Mouse (Mus musculus): Measurements from ENCODE around the gene Lysmd1. TPM values are rescaled to one million over a fixed set of nuclear protein-coding genes. Genes with fewer than 3 reads are reported as not detected.

The Lysmd1 gene
- polyA plus RNA-seq, 1 experiment from 2014 or later, result 9.1 TPM

- H3K4me3 ChIP-seq, result no peak overlapping the region
- WGBS, result 87% methylated on average over 6 of the region's 6 CpGs
- H3K9ac ChIP-seq, result no peak overlapping the region
- H3K27ac ChIP-seq (ENCODE audit: poor library complexity, severe bottlenecking), result no peak overlapping the region
- no peaks in the 10 kb centered on the region for H3K4me1 ChIP-seq (replicated peaks)
- no peak for ATAC-seq (ENCODE audit: insufficient number of reproducible peaks, low FRiP score)
- H3K4me2 ChIP-seq, result no peak overlapping the region
- H3K27me3 ChIP-seq (replicated peaks), result no peaks in the 10 kb centered on the region
- no peaks in the 10 kb centered on the region for H3K9me3 ChIP-seq (replicated peaks)
- H3K36me3 ChIP-seq, result peaks cover 77% of the 10 kb centered on the region
Observed at GRCm38 (mm10) chr3:95186888-95187287, 53.0 kb downstream of the Lysmd1 start.

Small RNAs within 50 kb of the gene (microRNA-seq; reads per million reads assigned to microRNA genes)
- not detected for gene Mir8099-1

Other genes with a start within 250 kb of the Lysmd1 start
- 232 and 235 TPM in 2 replicates for gene Psmb4, start 247.1 kb upstream of the Lysmd1 start, polyA plus RNA-seq (2016; fragmentation: Nextera tagmentation; extraction: Ambion mirVana)
- 42.3 and 43.9 TPM in 2 replicates for gene Selenbp1, start 201.0 kb upstream of the Lysmd1 start, polyA plus RNA-seq (2016; fragmentation: Nextera tagmentation; extraction: Ambion mirVana)
- gene Rfx5, start 180.0 kb upstream of the Lysmd1 start, polyA plus RNA-seq (2016; fragmentation: Nextera tagmentation; extraction: Ambion mirVana), result 8.7 and 9.5 TPM in 2 replicates
- gene Pi4kb, start 159.4 kb upstream of the Lysmd1 start, polyA plus RNA-seq (2016; fragmentation: Nextera tagmentation; extraction: Ambion mirVana), result 18.0 and 20.3 TPM in 2 replicates
- gene Zfp687, start 118.6 kb upstream of the Lysmd1 start, polyA plus RNA-seq (2016; fragmentation: Nextera tagmentation; extraction: Ambion mirVana), result 23.2 and 25.6 TPM in 2 replicates
- 199 and 214 TPM in 2 replicates for gene Psmd4, start 91.5 kb upstream of the Lysmd1 start, polyA plus RNA-seq (2016; fragmentation: Nextera tagmentation; extraction: Ambion mirVana)
- 18.2 and 18.5 TPM in 2 replicates for gene Pip5k1a, start 27.2 kb upstream of the Lysmd1 start, polyA plus RNA-seq (2016; fragmentation: Nextera tagmentation; extraction: Ambion mirVana)
- gene Vps72, start 23.1 kb upstream of the Lysmd1 start, polyA plus RNA-seq (2016; fragmentation: Nextera tagmentation; extraction: Ambion mirVana), result 96.7 and 103 TPM in 2 replicates
- gene Tmod4, start 9.6 kb upstream of the Lysmd1 start, polyA plus RNA-seq (2016; fragmentation: Nextera tagmentation; extraction: Ambion mirVana), result 0.59 and 0.69 TPM in 2 replicates
- 48.6 and 52.7 TPM in 2 replicates for gene Scnm1, start 77 bp upstream of the Lysmd1 start, polyA plus RNA-seq (2016; fragmentation: Nextera tagmentation; extraction: Ambion mirVana)
- 0.62 and 0.91 TPM in 2 replicates for gene Tnfaip8l2, start 8.3 kb downstream of the Lysmd1 start, polyA plus RNA-seq (2016; fragmentation: Nextera tagmentation; extraction: Ambion mirVana)
- 3.6 and 5.5 TPM in 2 replicates for gene Sema6c, start 26.4 kb downstream of the Lysmd1 start, polyA plus RNA-seq (2016; fragmentation: Nextera tagmentation; extraction: Ambion mirVana)
- gene Gabpb2, start 83.8 kb downstream of the Lysmd1 start, polyA plus RNA-seq (2016; fragmentation: Nextera tagmentation; extraction: Ambion mirVana), result 7.7 and 8.9 TPM in 2 replicates
- gene Cdc42se1, start 94.6 kb downstream of the Lysmd1 start, polyA plus RNA-seq (2016; fragmentation: Nextera tagmentation; extraction: Ambion mirVana), result 60.9 and 62.1 TPM in 2 replicates
- gene Mllt11, start 98.1 kb downstream of the Lysmd1 start, polyA plus RNA-seq (2016; fragmentation: Nextera tagmentation; extraction: Ambion mirVana), result 12.8 and 13.6 TPM in 2 replicates
- 0.53 and 0.64 TPM in 2 replicates for gene Gm128, start 107.5 kb downstream of the Lysmd1 start, polyA plus RNA-seq (2016; fragmentation: Nextera tagmentation; extraction: Ambion mirVana)
- not detected in 2 replicates for gene Bnipl, start 117.1 kb downstream of the Lysmd1 start, polyA plus RNA-seq (2016; fragmentation: Nextera tagmentation; extraction: Ambion mirVana)
- gene Mindy1, start 147.3 kb downstream of the Lysmd1 start, polyA plus RNA-seq (2016; fragmentation: Nextera tagmentation; extraction: Ambion mirVana), result 26.9 and 29.7 TPM in 2 replicates
- gene Prune1, start 148.0 kb downstream of the Lysmd1 start, polyA plus RNA-seq (2016; fragmentation: Nextera tagmentation; extraction: Ambion mirVana), result 29.5 and 31.7 TPM in 2 replicates
- gene Anxa9, start 173.1 kb downstream of the Lysmd1 start, polyA plus RNA-seq (2016; fragmentation: Nextera tagmentation; extraction: Ambion mirVana), result 1.2 and 1.7 TPM in 2 replicates
- gene Cers2, start 180.7 kb downstream of the Lysmd1 start, polyA plus RNA-seq (2016; fragmentation: Nextera tagmentation; extraction: Ambion mirVana), result 136 and 137 TPM in 2 replicates
- 29.7 and 30.9 TPM in 2 replicates for gene Setdb1, start 223.1 kb downstream of the Lysmd1 start, polyA plus RNA-seq (2016; fragmentation: Nextera tagmentation; extraction: Ambion mirVana)